Mouse (Mus musculus) megakaryocyte, embryonic 14.5 days (primary cell): ENCODE measurements around the gene 1600002K03Rik. TPM values are rescaled to one million over a fixed set of nuclear protein-coding genes. Genes with fewer than 3 reads are reported as not detected.

Experiments
- H3K27me3 ChIP-seq: replicated peaks from 2 replicates; pipeline ENCODE3; 2012; ENCODE audit warnings: inconsistent platforms
- H3K36me3 ChIP-seq: replicated peaks from 2 replicates; pipeline ENCODE3; 2012; ENCODE audit warnings: low read length, inconsistent platforms, mixed read lengths
- H3K4me1 ChIP-seq: 2 replicates; pipeline ENCODE4 v1.6.1; 2012; ENCODE audit warnings: inconsistent platforms
- H3K4me3 ChIP-seq: replicated peaks from 2 replicates; pipeline ENCODE3; 2012; ENCODE audit warnings: moderate library complexity, mild to moderate bottlenecking, inconsistent platforms
- H3K9me3 ChIP-seq: 2 replicates; pipeline ENCODE4 v1.6.1; 2012; ENCODE audit warnings: inconsistent platforms
- FLI1 ChIP-seq: IDR thresholded peaks from 2 replicates; pipeline ENCODE4 v1.6.1; 2012; ENCODE audit warnings: low read length, inconsistent platforms, mixed read lengths
- GATA1 ChIP-seq: IDR thresholded peaks from 3 replicates; pipeline ENCODE4 v1.6.1; 2012; ENCODE audit warnings: mixed read lengths, low read length, inconsistent platforms, borderline replicate concordance
- polyA plus RNA-seq: library from polyadenylated mRNA; stranded (reverse); fragments of >175 nt; gene quantifications from 2 replicates; pipeline ENCODE4 v1.2.3, GENCODE M21; 2012; ENCODE audit warnings: low replicate concordance; ENCODE audit not compliant: insufficient read depth

Gene 1600002K03Rik
- polyA plus RNA-seq, 1 experiment: 7.7 TPM

DNA sequence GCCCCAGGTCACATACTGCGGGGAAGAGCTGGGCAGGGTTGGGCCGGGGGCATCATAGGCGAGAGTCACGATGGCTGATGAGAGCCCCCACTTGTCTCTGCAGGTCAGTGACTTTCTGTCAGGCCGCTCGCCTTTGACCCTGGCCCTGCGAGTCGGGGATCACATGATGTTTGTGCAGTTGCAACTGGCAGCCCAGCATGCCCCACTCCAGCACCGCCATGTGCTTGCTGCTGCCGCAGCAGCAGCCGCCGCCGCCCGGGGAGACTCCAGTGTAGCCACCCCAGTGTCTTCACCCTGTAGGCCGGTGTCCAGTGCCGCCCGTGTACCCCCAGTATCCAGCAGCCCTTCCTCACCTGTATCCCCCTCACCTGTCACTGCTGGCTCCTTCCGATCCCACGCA, 19.0 kb upstream of the 1600002K03Rik start:
- Histone ChIP-seq H3K4me1 (peaks cover 77% of the 10 kb centered on the region), H3K36me3 (peaks cover 80% of the 10 kb centered on the region), H3K9me3 (no peaks in the 10 kb centered on the region), H3K4me3 (no peak overlapping the region), H3K27me3 (no peaks in the 10 kb centered on the region)
- TF ChIP-seq FLI1: no peak
- TF ChIP-seq GATA1: no peak

DNA sequence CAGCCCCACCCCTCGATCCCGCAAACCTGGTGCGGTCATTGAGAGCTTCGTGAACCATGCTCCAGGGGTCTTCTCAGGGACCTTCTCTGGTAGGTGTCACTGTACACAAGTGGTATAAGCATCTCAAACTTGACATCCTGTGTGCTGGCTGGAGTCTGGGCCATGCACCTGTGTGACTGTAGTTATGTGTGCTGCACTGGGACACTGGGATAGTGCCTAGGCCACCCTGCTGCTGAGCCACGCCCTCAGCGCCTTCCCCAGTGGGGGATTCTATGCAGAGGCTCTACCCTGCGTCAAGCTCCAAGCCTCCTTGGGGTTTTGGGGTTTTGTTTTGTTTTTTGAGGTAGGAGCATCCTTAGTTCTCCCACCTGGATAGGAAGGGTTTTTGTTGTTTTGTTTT, 18.4 kb upstream of the 1600002K03Rik start:
- TF ChIP-seq GATA1 (no peak), FLI1 (no peak)
- no peaks in the 10 kb centered on the region for H3K9me3 ChIP-seq
- peaks cover 84% of the 10 kb centered on the region for H3K4me1 ChIP-seq
- peak overlapping the region; percentile 29 for H3K4me3 ChIP-seq
- no peaks in the 10 kb centered on the region for H3K27me3 ChIP-seq
- peaks cover 80% of the 10 kb centered on the region for H3K36me3 ChIP-seq

DNA sequence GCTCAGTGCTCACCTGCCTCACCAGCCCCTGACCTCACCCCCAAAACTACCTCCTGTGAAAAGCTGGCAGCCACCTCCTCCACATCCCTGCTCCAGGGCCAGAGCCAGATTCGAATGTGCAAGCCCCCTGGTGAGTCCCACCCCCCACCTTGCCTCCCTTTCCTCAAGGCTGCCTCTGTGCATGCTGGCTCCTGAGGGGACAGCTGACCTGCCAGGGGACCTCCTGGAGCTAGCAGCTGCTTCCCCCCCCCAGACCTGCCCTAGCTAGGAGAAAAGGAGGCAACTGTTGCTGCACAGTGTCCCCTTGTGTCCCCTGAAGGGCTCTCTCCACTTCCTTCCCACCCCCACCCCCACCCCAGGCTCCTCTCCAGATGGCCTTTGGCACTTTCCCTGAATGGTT, 17.5 kb upstream of the 1600002K03Rik start:
- Histone ChIP-seq H3K36me3 (peaks cover 74% of the 10 kb centered on the region), H3K4me1 (peaks cover 90% of the 10 kb centered on the region), H3K9me3 (no peaks in the 10 kb centered on the region), H3K4me3 (peak overlapping the region; percentile 60), H3K27me3 (no peaks in the 10 kb centered on the region)
- no peak for TF ChIP-seq GATA1
- TF ChIP-seq FLI1: no peak

DNA sequence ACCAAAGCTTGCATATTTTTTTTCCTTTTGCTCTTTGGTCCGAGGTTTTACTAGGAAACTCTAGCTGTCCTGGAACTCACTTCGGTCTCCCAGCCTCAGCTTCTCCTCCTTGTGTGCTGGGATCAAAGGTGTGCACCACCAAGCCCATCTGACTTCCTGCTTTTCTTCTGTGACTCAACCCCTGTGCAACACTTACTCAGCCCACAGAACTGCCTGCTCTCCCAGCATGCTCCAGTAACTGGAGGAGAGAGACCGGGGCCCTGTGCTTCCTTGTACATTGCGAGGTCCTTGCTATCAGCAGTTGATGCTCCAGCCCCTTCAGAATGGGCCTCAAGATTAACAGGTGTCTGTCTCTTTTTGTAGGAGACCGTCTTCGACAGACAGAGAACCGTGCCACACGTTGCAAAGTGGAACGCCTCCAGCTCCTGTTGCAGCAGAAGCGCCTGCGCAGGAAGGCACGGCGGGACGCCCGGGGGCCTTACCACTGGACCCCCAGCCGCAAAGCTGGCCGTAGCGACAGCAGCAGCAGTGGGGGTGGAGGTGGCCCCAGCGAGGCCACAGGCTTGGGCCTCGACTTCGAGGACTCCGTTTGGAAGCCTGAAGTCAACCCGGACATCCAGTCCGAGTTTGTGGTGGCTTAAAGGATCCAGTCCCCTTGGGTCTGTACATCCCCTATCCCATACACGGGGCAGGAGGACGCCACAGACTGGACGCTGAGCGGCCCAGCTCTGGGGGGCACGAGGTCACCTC, 16.6 kb upstream of the 1600002K03Rik start:
- TF ChIP-seq FLI1: no peak
- TF ChIP-seq GATA1: no peak
- Histone ChIP-seq H3K9me3 (no peaks in the 10 kb centered on the region), H3K36me3 (peaks cover 65% of the 10 kb centered on the region), H3K4me1 (peaks cover 97% of the 10 kb centered on the region), H3K27me3 (no peaks in the 10 kb centered on the region), H3K4me3 (peak overlapping the region; percentile 42)

GRCm38 (mm10) chr10:80156752-80157053, 16.0 kb upstream of the 1600002K03Rik start:
- Histone ChIP-seq H3K9me3 (no peaks in the 10 kb centered on the region), H3K4me3 (peak overlapping the region; percentile 42), H3K4me1 (peaks cover 97% of the 10 kb centered on the region), H3K36me3 (peaks cover 60% of the 10 kb centered on the region), H3K27me3 (no peaks in the 10 kb centered on the region)
- TF ChIP-seq FLI1 (no peak), GATA1 (no peak)

GRCm38 (mm10) chr10:80157141-80157929, 15.4 kb upstream of the 1600002K03Rik start:
- no peaks in the 10 kb centered on the region for H3K9me3 ChIP-seq

DNA sequence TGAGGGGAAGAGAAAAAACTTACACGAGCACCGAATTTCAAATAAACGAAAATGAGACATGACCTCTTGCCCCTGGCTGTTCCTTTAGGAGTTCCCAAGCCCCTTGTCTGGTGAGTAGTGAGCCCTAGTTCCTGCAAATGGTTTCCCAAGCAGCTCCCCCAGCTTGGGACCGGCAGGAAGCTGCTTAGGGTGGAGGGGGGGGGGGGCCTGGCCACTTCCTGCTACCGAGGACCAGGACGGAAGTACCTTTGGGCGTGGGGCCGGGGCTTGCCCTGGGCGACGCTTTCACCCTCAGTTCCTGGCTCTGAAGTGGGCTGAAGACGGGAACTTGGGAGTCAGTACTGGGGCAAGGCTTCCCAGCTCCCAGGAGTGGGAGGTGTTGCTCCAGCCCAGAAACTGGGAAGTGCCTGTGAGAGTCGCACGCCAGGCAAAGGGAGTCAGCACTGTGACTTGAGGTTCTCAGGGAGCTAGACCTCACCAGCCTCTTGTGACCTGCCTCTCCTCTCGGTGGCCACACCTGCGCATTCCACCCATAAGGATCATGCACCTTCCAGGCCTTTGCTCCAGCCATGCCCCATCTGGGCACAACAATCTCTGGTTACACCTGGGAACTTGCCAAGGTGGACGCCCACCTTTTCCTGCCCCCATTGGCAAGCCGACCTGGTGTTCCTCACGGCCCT, 14.3 kb upstream of the 1600002K03Rik start:
- no peak for TF ChIP-seq FLI1
- peaks cover 97% of the 10 kb centered on the region for H3K4me1 ChIP-seq
- peaks cover 46% of the 10 kb centered on the region for H3K36me3 ChIP-seq
- peak overlapping the region; percentile 95 for H3K4me3 ChIP-seq
- no peaks in the 10 kb centered on the region for H3K9me3 ChIP-seq
- H3K27me3 ChIP-seq: no peaks in the 10 kb centered on the region

More at GRCm38 (mm10) chr10:80157141-80157929, 15.4 kb upstream of the 1600002K03Rik start:
- H3K27me3 ChIP-seq: no peaks in the 10 kb centered on the region
- no peak for TF ChIP-seq FLI1
- H3K4me3 ChIP-seq: peak overlapping the region; percentile 33
- H3K4me1 ChIP-seq: peaks cover 97% of the 10 kb centered on the region
- H3K36me3 ChIP-seq: peaks cover 54% of the 10 kb centered on the region

- H3K9me3 ChIP-seq: no peaks in the 10 kb centered on the region
- TF ChIP-seq GATA1: no peak
- TF ChIP-seq FLI1: no peak
- peak overlapping the region; percentile 95 for H3K4me3 ChIP-seq
- peaks cover 39% of the 10 kb centered on the region for H3K36me3 ChIP-seq
- H3K4me1 ChIP-seq: peaks cover 97% of the 10 kb centered on the region
- no peaks in the 10 kb centered on the region for H3K27me3 ChIP-seq
These were observed 13.7 kb upstream of the 1600002K03Rik start for GRCm38 (mm10) chr10:80159021-80159560.

DNA sequence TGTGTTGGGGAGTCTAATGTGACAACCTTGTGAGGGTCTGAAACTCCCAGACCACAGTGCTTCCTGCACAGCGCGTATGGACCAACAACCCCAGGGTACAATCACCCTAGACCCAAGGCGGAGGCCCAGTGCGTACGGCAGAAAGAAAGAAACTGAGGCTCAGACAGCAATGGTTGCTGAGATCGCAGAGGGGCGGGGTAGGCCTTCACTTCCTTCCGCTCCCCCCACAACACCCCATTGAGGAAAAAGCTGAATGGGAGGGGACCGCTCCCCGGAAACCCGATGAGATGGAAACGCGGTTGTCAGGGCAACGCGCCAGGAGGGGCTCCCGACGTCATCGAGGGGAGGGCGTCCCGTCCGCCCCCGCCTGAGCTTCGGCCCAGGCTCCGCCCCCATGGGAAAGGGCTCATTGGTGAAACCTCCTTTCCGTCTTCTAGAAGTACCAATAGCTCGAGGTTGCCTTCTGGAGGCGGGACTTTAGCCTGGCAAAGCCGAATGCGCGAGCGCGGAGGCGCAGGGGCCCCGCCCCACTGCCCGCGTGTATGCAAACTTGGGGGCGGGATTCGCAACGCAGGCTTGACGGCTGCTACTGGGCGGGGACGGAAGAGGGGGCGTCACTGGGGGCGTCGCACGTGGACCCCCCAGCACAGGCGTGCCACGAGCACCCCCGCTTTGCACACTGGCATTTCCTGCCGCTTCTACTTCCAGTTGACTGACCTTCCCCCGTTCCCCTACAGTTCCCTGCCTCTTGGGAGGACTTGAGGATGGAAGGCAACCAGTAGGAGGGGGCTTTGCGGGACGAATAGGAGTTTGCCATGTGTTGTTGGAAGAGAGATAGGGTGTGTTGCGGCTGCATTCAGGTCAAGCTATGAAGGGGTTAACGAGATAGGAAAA, 12.9 kb upstream of the 1600002K03Rik start:
- peak; percentile 56; the same call in 1 of the 2 replicates for TF ChIP-seq FLI1
- no peak for TF ChIP-seq GATA1
- H3K9me3 ChIP-seq: no peaks in the 10 kb centered on the region
- H3K36me3 ChIP-seq: peaks cover 32% of the 10 kb centered on the region
- peaks cover 97% of the 10 kb centered on the region for H3K4me1 ChIP-seq
- no peaks in the 10 kb centered on the region for H3K27me3 ChIP-seq
- H3K4me3 ChIP-seq: peak overlapping the region; percentile 95
